Mouse (Mus musculus): ENCODE results near the gene Lpgat1. TPM values are rescaled to one million over a fixed set of nuclear protein-coding genes. Genes with fewer than 3 reads are reported as not detected.

The Lpgat1 gene
- total RNA-seq, 2 experiments from 2014 or later = 7.9 to 8.5 TPM

DNA sequence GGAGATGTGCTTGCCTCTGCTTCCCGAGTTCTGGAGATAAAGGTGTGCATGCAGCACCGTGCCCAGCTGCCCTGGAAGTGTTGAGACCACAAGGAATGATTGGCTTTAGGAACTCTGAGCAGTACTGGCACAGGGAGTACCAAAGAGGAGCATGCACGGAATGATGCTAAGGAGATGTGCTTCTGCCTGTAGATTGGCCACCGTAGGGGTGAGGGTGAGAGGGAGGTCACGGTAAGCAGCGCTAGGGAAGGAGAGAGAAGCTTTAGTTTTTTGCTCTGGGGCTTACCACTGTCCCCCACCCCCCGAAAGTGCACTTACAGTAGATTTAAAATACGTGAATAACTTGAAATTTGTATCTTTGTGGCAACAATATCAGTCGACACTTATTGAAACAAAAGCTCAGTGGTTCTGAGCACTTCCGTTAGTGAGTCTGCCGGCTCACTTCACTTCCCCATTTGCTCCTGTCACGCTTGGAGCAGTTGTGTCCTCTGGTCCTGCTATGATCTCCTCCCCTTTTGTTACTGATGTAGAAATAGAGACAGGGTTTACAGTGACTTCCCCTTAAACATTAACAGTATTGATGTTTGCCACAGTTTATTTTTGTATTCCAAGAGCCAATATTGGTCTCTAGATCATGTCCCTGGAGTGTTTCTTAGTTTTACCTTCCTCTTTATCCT is 6.9 kb downstream of the Lpgat1 start:
- ATAC-seq (replicated peaks; ENCODE audit: low FRiP score, poor library complexity, severe bottlenecking) = no peak

DNA sequence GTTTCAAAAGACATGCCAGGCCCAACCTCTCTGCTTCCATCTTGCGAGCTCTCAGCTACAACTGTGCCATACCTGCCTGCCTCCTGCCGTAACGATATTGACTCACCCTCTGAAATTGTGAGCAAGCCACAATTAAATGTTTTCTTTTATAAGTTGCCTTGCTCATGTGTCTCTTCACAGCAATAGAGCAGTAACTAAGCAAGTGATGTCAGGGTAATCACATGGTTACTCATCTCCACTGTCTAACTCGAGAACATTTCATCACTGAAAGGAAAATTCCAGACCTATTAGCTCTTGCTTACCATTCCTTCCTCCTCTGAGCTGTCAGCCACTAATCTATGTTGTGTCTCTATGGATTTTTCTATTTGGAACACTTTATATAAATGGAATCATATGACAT is 15.0 kb downstream of the Lpgat1 start:
- ATAC-seq (replicated peaks; ENCODE audit: low FRiP score, poor library complexity, severe bottlenecking) = no peak

- no peak for ATAC-seq (replicated peaks; ENCODE audit: low FRiP score, poor library complexity, severe bottlenecking)
These were observed 16.2 kb downstream of the Lpgat1 start for GRCm38 (mm10) chr1:191733822-191734221.

GRCm38 (mm10) chr1:191736425-191736824 is 18.8 kb downstream of the Lpgat1 start:
- no peak for ATAC-seq (replicated peaks; ENCODE audit: low FRiP score, poor library complexity, severe bottlenecking)

- no peak for ATAC-seq (replicated peaks; ENCODE audit: low FRiP score, poor library complexity, severe bottlenecking)
These were observed 20.2 kb downstream of the Lpgat1 start for GRCm38 (mm10) chr1:191737871-191738270.

DNA sequence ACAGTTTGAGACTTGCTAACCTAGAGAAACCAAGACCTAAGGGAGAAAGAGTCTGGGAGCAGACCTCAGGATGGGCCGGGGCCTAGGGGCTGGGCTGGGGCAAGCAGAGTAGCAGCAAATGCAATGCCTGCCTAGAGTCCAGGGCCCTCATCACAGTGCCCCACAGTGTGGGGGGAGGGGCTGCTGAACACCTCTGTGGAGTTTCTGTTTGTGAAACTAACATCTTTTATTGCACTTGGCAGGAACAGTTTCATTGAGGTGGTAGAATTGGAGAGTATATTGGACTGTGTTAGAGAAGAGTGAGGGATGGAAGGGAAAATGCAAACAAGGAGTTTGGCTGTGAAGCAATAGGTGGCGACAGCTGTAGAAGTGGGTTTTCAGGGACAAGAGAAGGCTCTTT is 21.1 kb downstream of the Lpgat1 start:
- ATAC-seq (replicated peaks; ENCODE audit: low FRiP score, poor library complexity, severe bottlenecking) = no peak

GRCm38 (mm10) chr1:191740587-191741361 is 23.1 kb downstream of the Lpgat1 start:
- no peak for ATAC-seq (replicated peaks; ENCODE audit: low FRiP score, poor library complexity, severe bottlenecking)

DNA sequence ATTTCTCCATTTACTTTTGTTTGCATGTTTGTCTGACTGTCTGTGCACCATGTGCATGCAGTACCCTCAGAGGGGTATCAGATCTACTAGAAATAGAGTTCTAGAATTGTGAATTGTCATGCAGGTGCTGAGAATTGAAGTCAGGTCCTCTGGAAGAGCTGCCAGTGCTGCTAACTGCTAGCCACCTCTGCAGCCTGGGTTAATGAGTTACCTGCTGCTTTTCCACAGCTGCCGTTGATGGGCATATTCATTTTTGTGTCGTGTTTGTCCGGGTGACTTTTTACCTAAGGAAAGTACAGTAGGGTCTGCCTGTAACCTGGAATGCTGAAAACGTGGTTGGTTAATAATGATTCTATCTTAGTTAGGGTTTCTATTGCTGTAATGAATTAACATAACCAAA is 24.0 kb downstream of the Lpgat1 start:
- no peak for ATAC-seq (replicated peaks; ENCODE audit: low FRiP score, poor library complexity, severe bottlenecking)

GRCm38 (mm10) chr1:191748431-191748830 is 30.8 kb downstream of the Lpgat1 start:
- ATAC-seq (replicated peaks; ENCODE audit: low FRiP score, poor library complexity, severe bottlenecking) = no peak

DNA sequence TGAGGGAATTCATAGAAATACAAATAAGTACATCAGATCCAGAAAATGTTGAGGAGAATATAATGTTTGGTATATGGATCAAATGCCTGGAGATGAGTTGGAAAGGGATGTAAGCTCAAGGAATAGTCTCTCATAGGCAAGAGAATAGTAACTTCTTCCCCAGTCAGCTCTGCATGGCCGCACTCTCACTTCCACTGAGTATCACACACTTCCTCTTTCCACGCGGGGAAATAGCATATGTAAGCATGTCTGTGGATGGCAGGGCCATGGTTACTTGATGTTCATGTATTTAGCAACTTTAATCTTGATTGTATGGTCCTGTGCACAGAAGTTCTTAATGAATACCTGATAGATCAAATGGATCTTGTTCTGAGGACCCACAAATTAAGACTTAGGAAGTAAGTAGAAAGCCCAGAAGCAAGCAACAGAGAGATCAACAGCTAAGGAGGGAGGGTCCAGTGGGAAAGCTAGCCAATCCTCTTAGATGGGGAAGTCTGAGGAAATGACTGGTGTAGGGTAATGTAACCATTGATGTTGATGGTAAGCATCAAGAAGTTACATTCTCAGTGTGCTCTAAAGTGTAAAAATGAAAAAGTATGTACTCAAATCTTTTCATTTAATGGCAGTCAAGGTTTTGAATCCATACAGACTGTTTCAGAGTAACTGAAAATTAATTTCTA is 39.0 kb downstream of the Lpgat1 start:
- no peak for ATAC-seq (replicated peaks; ENCODE audit: low FRiP score, poor library complexity, severe bottlenecking)

GRCm38 (mm10) chr1:191774106-191774505 is 56.5 kb downstream of the Lpgat1 start:
- ATAC-seq (replicated peaks; ENCODE audit: low FRiP score, poor library complexity, severe bottlenecking) = no peak

DNA sequence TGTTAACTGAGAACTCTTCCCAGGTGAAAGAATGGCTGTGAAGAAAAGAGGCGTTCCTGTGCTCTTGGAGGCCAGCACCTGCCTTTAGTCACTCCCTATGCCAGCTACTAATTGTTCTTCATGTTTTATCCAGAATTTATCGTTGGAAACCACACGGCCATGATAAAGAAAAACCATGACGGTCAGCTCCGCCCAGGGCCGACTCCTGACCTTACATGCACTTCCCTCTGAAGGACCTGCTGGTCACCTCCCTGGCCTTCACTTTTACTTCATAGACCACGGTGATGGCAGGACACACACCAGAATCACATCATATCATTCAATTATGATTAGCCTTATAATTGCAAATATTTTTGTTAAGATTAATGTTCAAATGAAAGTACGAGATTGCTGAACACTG is 57.5 kb downstream of the Lpgat1 start:
- no peak for ATAC-seq (replicated peaks; ENCODE audit: low FRiP score, poor library complexity, severe bottlenecking)

DNA sequence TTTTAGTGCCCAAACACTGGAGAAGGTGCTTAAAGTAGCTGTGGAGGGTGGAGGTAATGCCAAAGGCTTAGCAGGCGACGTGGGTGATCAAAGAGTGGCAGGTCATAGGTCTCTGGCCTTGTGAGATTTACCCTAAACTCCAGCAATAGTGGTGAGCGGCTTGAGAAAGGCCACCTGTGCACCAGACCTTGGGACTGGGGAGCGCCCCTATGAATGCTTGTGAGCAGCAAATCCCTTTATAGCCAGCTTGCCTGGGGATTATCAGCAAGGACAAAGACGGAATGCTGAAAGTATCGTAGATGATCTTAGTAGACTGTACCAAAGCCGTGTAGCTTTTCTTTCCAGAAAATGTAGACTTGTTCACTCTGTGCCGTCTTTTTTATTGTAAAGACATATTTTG is 59.9 kb downstream of the Lpgat1 start:
- no peak for ATAC-seq (replicated peaks; ENCODE audit: low FRiP score, poor library complexity, severe bottlenecking)

DNA sequence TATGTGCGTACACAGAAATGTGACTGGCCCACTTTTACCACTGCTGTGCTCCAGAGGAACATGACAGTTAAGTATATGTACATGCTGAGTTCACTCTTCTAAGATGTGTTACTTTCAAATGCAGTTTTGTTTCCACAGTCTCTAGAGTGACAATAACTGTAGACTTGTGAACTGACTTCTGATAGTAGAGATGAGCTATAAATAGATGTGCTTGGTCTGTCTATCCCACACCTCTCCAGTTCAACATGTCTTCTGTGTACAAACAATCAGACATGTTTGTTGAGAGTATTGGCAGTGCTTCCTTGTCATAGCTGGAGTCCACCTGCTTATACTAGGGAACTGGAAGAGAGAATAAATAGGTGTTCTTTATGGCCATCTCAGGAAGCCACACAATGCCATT is 62.8 kb downstream of the Lpgat1 start:
- ATAC-seq (replicated peaks; ENCODE audit: low FRiP score, poor library complexity, severe bottlenecking) = no peak

DNA sequence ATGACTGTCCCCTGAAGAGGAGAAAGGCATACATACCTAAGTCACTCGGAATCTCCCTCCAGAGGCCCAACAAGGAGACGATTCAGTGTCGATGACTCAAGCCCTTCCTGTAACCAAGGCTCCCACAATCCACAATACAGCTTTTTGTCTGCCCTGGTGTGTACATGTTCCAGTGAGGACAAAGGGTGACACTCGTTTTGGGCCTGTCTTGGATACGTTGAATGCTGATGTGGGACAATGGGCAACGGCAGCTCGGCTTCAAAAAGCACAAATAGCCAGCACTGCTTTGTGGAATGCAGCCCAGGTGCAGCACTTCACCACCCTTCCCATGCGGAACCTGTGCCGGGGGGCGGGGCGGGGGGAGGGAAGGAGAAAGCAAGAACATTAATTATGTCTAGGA is 67.5 kb downstream of the Lpgat1 start:
- ATAC-seq (replicated peaks; ENCODE audit: low FRiP score, poor library complexity, severe bottlenecking) = no peak

GRCm38 (mm10) chr1:191786255-191786654 is 68.6 kb downstream of the Lpgat1 start:
- ATAC-seq (replicated peaks; ENCODE audit: low FRiP score, poor library complexity, severe bottlenecking) = no peak

- ATAC-seq (replicated peaks; ENCODE audit: low FRiP score, poor library complexity, severe bottlenecking) = no peak
These were observed 69.7 kb downstream of the Lpgat1 start for GRCm38 (mm10) chr1:191787379-191787778.

GRCm38 (mm10) chr1:191792991-191793390 is 75.4 kb downstream of the Lpgat1 start:
- no peak for ATAC-seq (replicated peaks; ENCODE audit: low FRiP score, poor library complexity, severe bottlenecking)

DNA sequence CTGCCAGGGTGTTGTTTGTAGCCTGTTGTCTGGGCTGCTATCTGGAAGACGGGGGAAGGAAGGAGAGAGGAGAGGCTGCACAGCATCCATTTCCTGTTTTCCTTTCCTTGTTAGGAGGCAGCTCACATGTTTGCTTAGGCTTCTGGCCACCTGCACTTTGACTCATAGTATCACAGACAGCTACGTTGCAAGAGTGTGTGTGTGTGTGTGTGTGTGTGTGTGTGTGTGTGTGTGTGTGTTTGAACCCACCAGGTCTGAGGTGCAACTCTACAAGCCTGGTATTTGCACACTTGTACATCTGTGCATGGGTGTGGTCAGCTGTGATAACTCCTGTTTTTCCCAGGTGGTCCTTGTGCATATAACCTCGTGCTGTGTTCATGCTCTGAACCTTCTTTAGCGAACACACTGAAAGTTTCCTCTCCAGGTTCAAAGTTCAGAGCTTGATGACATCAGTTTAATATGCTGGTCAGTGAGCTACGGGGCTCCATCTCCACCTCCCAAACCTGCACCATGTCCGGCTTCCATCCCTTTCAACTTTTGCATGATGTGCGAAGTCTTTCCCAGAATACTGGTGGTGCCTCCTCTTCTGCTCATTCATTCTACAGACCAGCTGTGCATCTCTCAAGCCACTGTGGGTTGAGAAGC is 76.4 kb downstream of the Lpgat1 start:
- no peak for ATAC-seq (replicated peaks; ENCODE audit: low FRiP score, poor library complexity, severe bottlenecking)

DNA sequence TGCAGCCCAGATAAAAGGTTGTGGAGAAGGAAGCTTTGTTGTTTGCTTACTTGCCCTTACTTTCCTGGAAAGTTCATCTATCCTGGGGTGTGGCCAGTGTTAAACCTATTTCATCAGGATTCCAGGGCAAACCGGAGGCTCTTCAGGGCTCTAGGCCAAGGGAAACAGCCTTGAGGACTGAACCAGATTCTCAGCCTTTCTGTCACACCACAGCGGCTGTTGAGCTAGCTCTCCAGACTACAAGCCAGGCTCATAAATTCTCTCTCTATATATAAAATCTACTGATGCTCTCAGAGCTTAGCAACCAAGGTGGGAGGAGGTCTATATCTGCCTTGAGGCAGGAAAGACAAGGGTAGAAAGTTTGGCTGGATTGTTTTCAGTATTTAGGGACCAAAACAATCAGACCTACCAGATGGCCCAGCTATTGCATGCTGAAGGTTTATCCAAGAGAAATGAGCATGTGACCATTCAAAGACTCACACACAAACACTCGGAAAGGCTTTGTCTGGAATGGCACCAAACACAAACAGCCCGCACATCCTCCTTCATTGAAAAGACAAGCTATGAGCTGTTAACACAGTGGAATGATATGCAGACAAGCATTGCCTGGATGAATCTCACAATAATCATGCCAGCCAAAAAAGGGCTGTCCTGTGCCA is 78.7 kb downstream of the Lpgat1 start:
- no peak for ATAC-seq (replicated peaks; ENCODE audit: low FRiP score, poor library complexity, severe bottlenecking)
